Comparison of ENCODE assay signal across 8 mouse cellular contexts in the genomic region with DNA sequence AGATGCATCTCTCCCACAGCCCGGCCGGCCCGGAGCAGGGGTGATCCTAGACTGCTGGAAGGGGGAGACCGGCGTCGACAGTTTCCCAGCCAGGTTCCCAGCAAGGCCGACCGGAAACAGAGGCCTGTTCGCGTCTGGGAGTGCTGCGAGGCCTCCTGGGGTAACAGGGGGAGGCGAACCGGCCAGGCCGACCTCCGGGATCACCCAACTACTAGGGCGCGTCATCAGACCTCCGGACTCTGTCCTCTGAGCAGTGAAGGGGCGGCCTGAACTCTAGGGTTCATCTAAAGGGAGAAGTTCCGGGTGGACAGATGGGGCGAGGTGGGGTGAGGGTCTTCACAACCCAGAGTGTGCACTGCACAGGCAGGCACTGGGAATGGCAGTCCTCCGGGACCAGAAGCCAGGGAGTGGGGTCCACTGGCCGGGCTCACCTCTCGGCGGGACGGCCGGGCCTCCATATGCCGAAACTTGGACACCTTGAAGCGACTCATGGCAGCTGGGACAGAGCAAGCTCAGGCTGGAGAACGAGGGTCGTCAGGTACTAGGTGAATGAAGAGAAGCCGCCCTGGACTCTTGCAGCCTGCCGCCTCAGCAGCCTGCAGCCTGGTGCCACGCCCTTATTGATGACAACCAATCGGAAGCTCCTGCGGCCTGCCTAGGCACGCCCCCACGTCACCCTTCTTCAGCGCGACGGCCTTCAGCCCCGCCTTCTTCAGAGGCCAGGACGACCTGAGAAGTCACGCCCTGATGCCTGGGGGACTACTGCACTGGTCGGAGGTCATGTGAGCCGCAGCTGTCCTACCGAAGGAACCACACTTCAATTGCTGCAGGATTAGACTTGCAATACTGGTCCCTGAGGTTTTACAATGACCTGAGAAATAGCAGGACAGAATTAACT. TPM values are rescaled to one million over a fixed set of nuclear protein-coding genes. Genes with fewer than 3 reads are reported as not detected.
DNase-seq lines count a peak whose midpoint lies in the region; ATAC-seq and TF ChIP-seq lines count a peak whose summit lies in the region.

A gene (minus strand): TSS at position 657 of the 898 bp plus-strand sequence.

- ATAC-seq in forebrain, postnatal 0 days = peak; percentile 82
- ATAC-seq in lung, embryonic 15.5 days (ENCODE audit: borderline replicate concordance, extremely low read depth, low FRiP score, low TSS enrichment) = peak; percentile 93

- no peak for TF ChIP-seq CTCF in MEL (IDR thresholded peaks at IDR 0.05 in 2 of 3, conservative IDR thresholded peaks at IDR 0.05 in 1 of 3; ENCODE audit: control insufficient read depth in 1 of 3, insufficient read depth in 1 of 3, low read depth in 2 of 3, low read length in 3 of 3, poor library complexity in 1 of 3, severe bottlenecking in 1 of 3)
- no peak for TF ChIP-seq CTCF in cerebellum, adult 2 months (IDR thresholded peaks at IDR 0.05; ENCODE audit: borderline replicate concordance, insufficient read depth, low read depth, low read length)
- TF ChIP-seq CTCF in forebrain, postnatal 0 days (IDR thresholded peaks at IDR 0.05; ENCODE audit: low read depth) = no peak

- H3K36me3 ChIP-seq in MEL (ENCODE audit: control insufficient read depth in 1 of 2, insufficient read depth in 2 of 2, low read length in 2 of 2) = peaks cover 5 to 39% of the 10 kb centered on the region in 2 experiments
- H3K36me3 ChIP-seq in forebrain, postnatal 0 days (ENCODE audit: insufficient read depth) = peaks cover 21% of the 10 kb centered on the region
- peaks cover 15% of the 10 kb centered on the region for H3K36me3 ChIP-seq in lung, embryonic 15.5 days

- peaks cover 8 to 23% of the 10 kb centered on the region in 2 experiments for H3K4me1 ChIP-seq in MEL (ENCODE audit: control insufficient read depth in 1 of 2, insufficient read depth in 2 of 2, low read length in 2 of 2)
- H3K4me1 ChIP-seq in cerebellum, adult 2 months (ENCODE audit: control insufficient read depth, insufficient read depth, low read length) = no peaks in the 10 kb centered on the region
- H3K4me1 ChIP-seq in forebrain, postnatal 0 days (ENCODE audit: insufficient read depth) = peaks cover 6% of the 10 kb centered on the region
- peaks cover 13% of the 10 kb centered on the region for H3K4me1 ChIP-seq in lung, embryonic 15.5 days

- H3K4me2 ChIP-seq in forebrain, postnatal 0 days (ENCODE audit: low read depth) = peak within 1 kb of the TSS; percentile 92
- peak within 1 kb of the TSS; percentile 84 for H3K4me2 ChIP-seq in lung, embryonic 15.5 days

- peak; percentile 98 for DNase-seq in MEL (ENCODE audit: low read depth, low spot score)
- peak; percentile 90 to 94 for DNase-seq in cerebellum, adult 2 months
- DNase-seq in forebrain, postnatal 0 days = peak; percentile 86
- peak; percentile 91 for DNase-seq in heart, postnatal 4 days
- DNase-seq in layer of hippocampus, adult 8-10 months (ENCODE audit: low spot score in 2 of 2) = peak; percentile 84 to 86
- DNase-seq in ovary, adult 18-20 months (ENCODE audit: low spot score) = peak; percentile 88
- DNase-seq in thymus, postnatal 0 days (ENCODE audit: low spot score) = peak; percentile 95

- no peak for TF ChIP-seq RAD21 in MEL (IDR thresholded peaks at IDR 0.05; ENCODE audit: low read depth, low read length)

- TF ChIP-seq EP300 in MEL (IDR thresholded peaks at IDR 0.05; ENCODE audit: low read depth in 1 of 2, low read length in 2 of 2) = no peak

- peaks cover 21% of the 10 kb centered on the region for H3K79me2 ChIP-seq in MEL (ENCODE audit: control insufficient read depth, insufficient read depth, low read length, poor library complexity)

- peak; percentile 46 to 88; a peak in 2 of 4 replicates for TF ChIP-seq POLR2A in MEL (IDR thresholded peaks at IDR 0.05; ENCODE audit: control insufficient read depth in 1 of 2, insufficient read depth in 1 of 2, low read depth in 1 of 2, low read length in 2 of 2, poor library complexity in 1 of 2)
- peak; percentile 90; the same call in 1 of the 2 replicates for TF ChIP-seq POLR2A in cerebellum, adult 2 months (IDR thresholded peaks at IDR 0.05; ENCODE audit: borderline replicate concordance, insufficient read depth, low read length)

- no peaks in the 10 kb centered on the region for H3K27me3 ChIP-seq in MEL (ENCODE audit: control insufficient read depth in 1 of 2, insufficient read depth in 2 of 2, low read length in 2 of 2)
- H3K27me3 ChIP-seq in cerebellum, adult 2 months (ENCODE audit: control insufficient read depth, insufficient read depth, low read length) = no peaks in the 10 kb centered on the region
- no peaks in the 10 kb centered on the region for H3K27me3 ChIP-seq in forebrain, postnatal 0 days (ENCODE audit: insufficient read depth, low read length)
- no peaks in the 10 kb centered on the region for H3K27me3 ChIP-seq in lung, embryonic 15.5 days

- H3K9me3 ChIP-seq in MEL (replicated peaks; ENCODE audit: insufficient read depth, low read length) = no peaks in the 10 kb centered on the region
- H3K9me3 ChIP-seq in forebrain, postnatal 0 days (ENCODE audit: low read length) = no peaks in the 10 kb centered on the region
- H3K9me3 ChIP-seq in lung, embryonic 15.5 days = no peaks in the 10 kb centered on the region

- H3K4me3 ChIP-seq in MEL (ENCODE audit: control insufficient read depth in 1 of 2, insufficient read depth in 1 of 2, low read depth in 2 of 2, low read length in 2 of 2) = peak within 1 kb of the TSS; percentile 88 to 94
- peak within 1 kb of the TSS; percentile 79 for H3K4me3 ChIP-seq in cerebellum, adult 2 months (replicated peaks; ENCODE audit: insufficient read depth, low read depth, low read length)
- peak within 1 kb of the TSS; percentile 74 for H3K4me3 ChIP-seq in forebrain, postnatal 0 days (ENCODE audit: low read depth, low read length)
- H3K4me3 ChIP-seq in lung, embryonic 15.5 days = peak within 1 kb of the TSS; percentile 70

- H3K9ac ChIP-seq in MEL (ENCODE audit: control insufficient read depth, low read depth, low read length, poor library complexity, severe bottlenecking) = peak within 1 kb of the TSS; percentile 81
- peak within 1 kb of the TSS; percentile 66 for H3K9ac ChIP-seq in forebrain, postnatal 0 days
- peak within 1 kb of the TSS; percentile 61 for H3K9ac ChIP-seq in lung, embryonic 15.5 days

- WGBS in cerebellum, adult 2 months = under 1% methylated on average over 47 of the region's 47 CpGs
- WGBS in forebrain, postnatal 0 days = 2% methylated on average over 47 of the region's 47 CpGs
- under 1% methylated on average over 47 of the region's 47 CpGs for WGBS in lung, embryonic 15.5 days

- peak within 1 kb of the TSS; percentile 38 for H3K27ac ChIP-seq in MEL (ENCODE audit: control insufficient read depth, low read depth, low read length)
- H3K27ac ChIP-seq in cerebellum, adult 2 months (ENCODE audit: insufficient read depth, low read length) = no peak within 1 kb of the TSS
- no peak within 1 kb of the TSS for H3K27ac ChIP-seq in forebrain, postnatal 0 days (ENCODE audit: low read depth, low read length)
- H3K27ac ChIP-seq in lung, embryonic 15.5 days = 0 out of 2 replicates have a peak within 1 kb of the TSS, but pooled peaks have one; percentile 2

TF ChIP-seq in MEL, 35 proteins besides CTCF, POLR2A, EP300 and RAD21 (continues in another document):
- TF ChIP-seq USF1 (IDR thresholded peaks at IDR 0.05; ENCODE audit: low read depth, low read length) (peak; percentile 85), HCFC1 (IDR thresholded peaks at IDR 0.05; ENCODE audit: low read depth, low read length) (peak; percentile 37; the same call in 1 of the 2 replicates), GABPA (IDR thresholded peaks at IDR 0.05; ENCODE audit: low read depth, low read length) (no peak), MAX (IDR thresholded peaks at IDR 0.05; ENCODE audit: low read length) (no peak), MXI1 (IDR thresholded peaks at IDR 0.05; ENCODE audit: low read depth, low read length) (peak; percentile 48; the same call in 1 of the 2 replicates), ZC3H11A (IDR thresholded peaks at IDR 0.05; ENCODE audit: low read depth, low read length) (no peak), NELFE (IDR thresholded peaks at IDR 0.05; ENCODE audit: low read depth, low read length) (peak; percentile 84), TBP (IDR thresholded peaks at IDR 0.05; ENCODE audit: low read depth, low read length) (peak; percentile 82), ZMIZ1 (IDR thresholded peaks at IDR 0.05; ENCODE audit: low read depth, low read length) (0 out of 2 replicates have a peak, but pooled peaks have one; percentile 59), JUND (IDR thresholded peaks at IDR 0.05; ENCODE audit: low read depth, low read length) (no peak), CHD1 (IDR thresholded peaks at IDR 0.05; ENCODE audit: low read depth, low read length) (0 out of 2 replicates have a peak, but pooled peaks have one; percentile 37), GATA1 (IDR thresholded peaks at IDR 0.05; ENCODE audit: low read depth, low read length) (no peak), SIN3A (IDR thresholded peaks at IDR 0.05; ENCODE audit: low read length) (no peak; the same call in 1 of the 2 replicates), SMC3 (IDR thresholded peaks at IDR 0.05; ENCODE audit: low read depth, low read length) (no peak), RCOR1 (IDR thresholded peaks at IDR 0.05; ENCODE audit: low read depth, low read length) (0 out of 2 replicates have a peak, but pooled peaks have one; percentile 9), ELF1 (IDR thresholded peaks at IDR 0.05; ENCODE audit: low read depth, low read length) (no peak), TAL1 (IDR thresholded peaks at IDR 0.05; ENCODE audit: low read length) (no peak), MEF2A (IDR thresholded peaks at IDR 0.05; ENCODE audit: extremely low read depth, insufficient replicate concordance, low read depth, low read length, poor library complexity, severe bottlenecking) (no peak), USF2 (IDR thresholded peaks at IDR 0.05; ENCODE audit: borderline replicate concordance in 1 of 2, insufficient read depth in 1 of 2, low read depth in 1 of 2, low read length in 2 of 2) (peak in 1 of 2 experiments; percentile 14; a peak in 1 of 4 replicates), POLR2AphosphoS2 (IDR thresholded peaks at IDR 0.05; ENCODE audit: low read length) (peak; percentile 74; the same call in 1 of the 2 replicates)

RNA-seq across cellular contexts. Expression of the gene that starts here (rescaled TPM):
- 9.8 and 11.5 TPM in 2 replicates for total RNA-seq in MEL (2012; rRNA removed)
- 10 to 100 TPM in 1 of 2 experiments, not detected in 1; 38.3 TPM for polyA plus RNA-seq in MEL (2012; ENCODE audit: insufficient read depth in 1 of 2, insufficient read length in 2 of 2, low read depth in 1 of 2, low replicate concordance in 2 of 2, missing spikeins in 1 of 2)
- polyA plus RNA-seq in cerebellum, adult 2 months (2012; rRNA removed) = 85.9 and 86.1 TPM in 2 replicates
- total RNA-seq in forebrain, postnatal 0 days (2014; rRNA removed) = 24.9 and 25.2 TPM in 2 replicates
- polyA plus RNA-seq in forebrain, postnatal 0 days (2015; fragmentation: Nextera tagmentation; extraction: Ambion mirVana) = 23.5 and 29.3 TPM in 2 replicates
- 10 to 100 TPM; 24.1 to 26.5 TPM for total RNA-seq in heart, postnatal 4 days (2021)
- total RNA-seq in layer of hippocampus, adult 8-10 months (2022) = 100 to 1,000 TPM in 1 of 4 experiments, 10 to 100 TPM in 3; 81.9 to 101 (median 90.3) TPM
- 13.4 and 15.2 TPM in 2 replicates for polyA plus RNA-seq in lung, embryonic 15.5 days (2015; fragmentation: Nextera tagmentation; extraction: Ambion mirVana)
- polyA plus RNA-seq in thymus, postnatal 0 days (2015; fragmentation: Nextera tagmentation; extraction: Ambion mirVana) = 51.9 and 55.0 TPM in 2 replicates

Comparison
In these comparisons a context has a peak if more than half of its experiments do, and no peak if none do; other contexts are left out.
1. H3K27ac ChIP-seq: peak in MEL (single experiment) and lung, embryonic 15.5 days (single experiment); none in cerebellum, adult 2 months (single experiment) and forebrain, postnatal 0 days (single experiment).
2. Peak in every context shown above with its lines, with median percentiles within 50 percentile points of each other: DNase-seq, H3K4me3 ChIP-seq and H3K9ac ChIP-seq.